Mouse (Mus musculus) heart, postnatal 0 days (tissue): ENCODE measurements at regions not wholly inside any gene's neighbourhood (a gene's known extent, or its start where the extent isn't known, plus 50 kb on each side); places are given as distances from the start of the nearest gene placed in this dataset.

Source experiments
- CTCF ChIP-seq: IDR thresholded peaks from 2 replicates; pipeline ENCODE4 v1.5.1; 2016; ENCODE audit warnings: antibody characterized with exemption, control low read depth, low read depth
- EP300 ChIP-seq: IDR thresholded peaks from 2 replicates; pipeline ENCODE4 v1.6.1; 2016; ENCODE audit warnings: antibody characterized with exemption, low read depth

DNA sequence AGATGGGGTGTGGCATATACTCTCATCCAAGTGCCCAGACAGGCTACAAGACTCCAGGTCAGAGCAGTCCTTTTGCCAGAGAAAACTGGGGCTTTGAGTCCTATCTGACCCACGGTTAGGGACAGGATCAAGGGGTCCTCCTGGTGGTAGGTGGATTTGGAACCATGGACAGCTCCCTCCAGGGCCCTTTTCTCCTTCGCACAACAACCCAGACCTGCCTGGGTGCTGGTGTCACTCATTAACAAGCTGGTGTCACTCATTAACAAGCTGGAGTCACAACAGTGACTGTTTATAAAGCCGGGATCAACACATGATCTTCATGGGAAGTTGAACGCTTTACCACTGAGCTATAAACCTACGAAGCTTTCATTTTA is 108.5 kb upstream of the Thy1 start:
- TF ChIP-seq EP300 = no peak
- TF ChIP-seq CTCF = no peak
